Mouse (Mus musculus) CD4-positive, CD25-positive, alpha-beta regulatory T cell, adult 4 months (primary cell): ENCODE results near the gene Prkca. TPM values are rescaled to one million over a fixed set of nuclear protein-coding genes. Genes with fewer than 3 reads are reported as not detected.

Source experiments
- ATAC-seq: one replicate; pipeline ENCODE4 v1.8.0; 2017
- polyA plus RNA-seq, 2 experiments: library from polyadenylated mRNA; unstranded; fragments of 100-300 nt; shearing (Covaris generic); gene quantifications; one replicate each; pipeline ENCODE4 v1.2.1; 2017

The Prkca gene
- polyA plus RNA-seq, 2 experiments from 2014 or later, result 13.0 to 15.3 TPM

- ATAC-seq, result no peak
These were observed 351.2 kb downstream of the Prkca start for GRCm38 (mm10) chr11:107992500-107992899.

- no peak for ATAC-seq
These were observed 351.7 kb downstream of the Prkca start for GRCm38 (mm10) chr11:107991990-107992389.

GRCm38 (mm10) chr11:107989241-107989640 lies 354.5 kb downstream of the Prkca start:
- no peak for ATAC-seq

GRCm38 (mm10) chr11:107985941-107986340 lies 357.8 kb downstream of the Prkca start:
- ATAC-seq, result no peak

GRCm38 (mm10) chr11:107983883-107984282 lies 359.8 kb downstream of the Prkca start:
- no peak for ATAC-seq

- ATAC-seq, result no peak
These were observed 360.5 kb downstream of the Prkca start for GRCm38 (mm10) chr11:107983224-107983623.

- no peak for ATAC-seq
These were observed 361.4 kb downstream of the Prkca start for GRCm38 (mm10) chr11:107982225-107982896.

- no peak for ATAC-seq
These were observed 364.1 kb downstream of the Prkca start for GRCm38 (mm10) chr11:107979497-107980174.

GRCm38 (mm10) chr11:107969943-107970342 lies 373.8 kb downstream of the Prkca start:
- ATAC-seq, result no peak

GRCm38 (mm10) chr11:107968147-107968546 lies 375.6 kb downstream of the Prkca start:
- no peak for ATAC-seq

GRCm38 (mm10) chr11:107966229-107966628 lies 377.5 kb downstream of the Prkca start:
- ATAC-seq, result no peak

GRCm38 (mm10) chr11:107965449-107965848 lies 378.3 kb downstream of the Prkca start:
- no peak for ATAC-seq

GRCm38 (mm10) chr11:107957566-107958350 lies 386.0 kb downstream of the Prkca start:
- no peak for ATAC-seq

GRCm38 (mm10) chr11:107955191-107956062 lies 388.3 kb downstream of the Prkca start:
- ATAC-seq, result no peak

- no peak for ATAC-seq
These were observed 392.3 kb downstream of the Prkca start for GRCm38 (mm10) chr11:107951431-107951830.

GRCm38 (mm10) chr11:107950658-107951057 lies 393.1 kb downstream of the Prkca start:
- no peak for ATAC-seq

- ATAC-seq, result no peak
These were observed 393.5 kb downstream of the Prkca start for GRCm38 (mm10) chr11:107950211-107950610.

GRCm38 (mm10) chr11:107947951-107948350 lies 395.8 kb downstream of the Prkca start:
- no peak for ATAC-seq

- ATAC-seq, result no peak
These were observed 396.9 kb downstream of the Prkca start for GRCm38 (mm10) chr11:107946823-107947222.

GRCm38 (mm10) chr11:107936929-107937328 lies 406.8 kb downstream of the Prkca start:
- no peak for ATAC-seq

- ATAC-seq, result no peak
These were observed 412.0 kb downstream of the Prkca start for GRCm38 (mm10) chr11:107931721-107932120.

GRCm38 (mm10) chr11:107931288-107931687 lies 412.4 kb downstream of the Prkca start:
- no peak for ATAC-seq
